Mouse (Mus musculus) CD4-positive helper T cell, adult 2 months (primary cell): ENCODE results near the gene Gipr.
"Not testable (repeated sequence)": the region's sequence is repeated elsewhere in the genome, so short reads cannot be mapped to it uniquely, and the experiment has no call there.

ENCODE experiments used
- DNase-seq: peaks from one replicate; pipeline ENCODE4 v3.0.0-alpha.2; 2012; ENCODE audit warnings: low read depth, missing footprints, low spot score

Gene Gipr

GRCm38 (mm10) chr7:19178443-19179092 lies 12.6 kb upstream of the Gipr start:
- peak; percentile 79 for DNase-seq

- peak; percentile 26 for DNase-seq
Observed at GRCm38 (mm10) chr7:19178035-19178434, 12.1 kb upstream of the Gipr start.

GRCm38 (mm10) chr7:19177216-19177615 lies 11.3 kb upstream of the Gipr start:
- no peak for DNase-seq

GRCm38 (mm10) chr7:19176516-19176947 lies 10.6 kb upstream of the Gipr start:
- DNase-seq: no peak

- DNase-seq: peak; percentile 46
Observed at GRCm38 (mm10) chr7:19175708-19176515, 10.0 kb upstream of the Gipr start, which contains the start of gene Eml2. Gene Eml2 (plus strand): TSS chr7:19176421.

- DNase-seq: peak; percentile 61
Observed at GRCm38 (mm10) chr7:19172874-19173273, 6.9 kb upstream of the Gipr start.

GRCm38 (mm10) chr7:19171831-19172230 lies 5.9 kb upstream of the Gipr start:
- DNase-seq: no peak

- DNase-seq: no peak
Observed at GRCm38 (mm10) chr7:19170142-19170541, 4.2 kb upstream of the Gipr start.

GRCm38 (mm10) chr7:19169506-19169905 lies 3.6 kb upstream of the Gipr start:
- DNase-seq: no peak

GRCm38 (mm10) chr7:19166990-19167389 lies 1.1 kb upstream of the Gipr start:
- no peak for DNase-seq

GRCm38 (mm10) chr7:19164978-19165377 lies 949 bp downstream of the Gipr start:
- DNase-seq: peak; percentile 70

- DNase-seq: no peak
Observed at GRCm38 (mm10) chr7:19164189-19164588, 1.7 kb downstream of the Gipr start.

- no peak for DNase-seq
Observed at GRCm38 (mm10) chr7:19163752-19164151, 2.2 kb downstream of the Gipr start.

- DNase-seq: no peak
Observed at GRCm38 (mm10) chr7:19162928-19163327, 3.0 kb downstream of the Gipr start.

- peak; percentile 35 for DNase-seq
Observed at GRCm38 (mm10) chr7:19160115-19160514, 5.8 kb downstream of the Gipr start.

GRCm38 (mm10) chr7:19159411-19159810 lies 6.5 kb downstream of the Gipr start:
- no peak for DNase-seq

- DNase-seq: no peak
Observed at GRCm38 (mm10) chr7:19158601-19159000, 7.3 kb downstream of the Gipr start.

GRCm38 (mm10) chr7:19157160-19157800 lies 8.6 kb downstream of the Gipr start:
- DNase-seq: peak; percentile 93

- no peak for DNase-seq
Observed at GRCm38 (mm10) chr7:19155825-19156475, 10.0 kb downstream of the Gipr start.

GRCm38 (mm10) chr7:19154796-19155195 lies 11.1 kb downstream of the Gipr start:
- no peak for DNase-seq

GRCm38 (mm10) chr7:19151121-19151520 lies 14.8 kb downstream of the Gipr start:
- not testable (repeated sequence) for DNase-seq

GRCm38 (mm10) chr7:19149626-19150025 lies 16.3 kb downstream of the Gipr start, which contains the start of gene Snrpd2:
Gene Snrpd2 (plus strand): TSS chr7:19149722.
- DNase-seq: peak; percentile 98
